Mouse (Mus musculus): ENCODE results near the gene Bri3.

DNA sequence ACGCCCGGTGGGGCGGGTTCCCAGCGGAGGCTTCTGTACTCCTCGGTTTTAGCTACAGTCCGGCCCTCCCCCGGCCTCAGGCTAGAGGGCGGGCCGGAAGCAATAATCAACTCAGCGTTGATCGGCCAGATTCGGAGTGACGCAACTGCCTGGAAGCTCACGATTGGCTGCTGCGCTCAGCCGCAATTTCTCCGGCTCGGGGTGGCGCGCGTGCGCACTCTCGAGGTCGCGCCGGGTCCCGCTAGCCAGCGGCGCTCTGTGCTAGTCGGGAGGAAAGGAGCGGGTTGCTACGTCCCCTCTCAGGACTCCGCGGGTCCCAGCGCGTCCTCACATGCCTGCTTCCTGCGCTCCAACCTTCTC, 20.8 kb upstream of the Bri3 start, which contains the start of gene Tecpr1:
- TF ChIP-seq CTCF (IDR thresholded peaks at IDR 0.05; ENCODE audit: control insufficient read depth, insufficient read depth, low read length) (no peak), POLR2A (IDR thresholded peaks at IDR 0.05; ENCODE audit: borderline replicate concordance, control insufficient read depth, low read depth, low read length) (peak; percentile 76; the same call in 1 of the 2 replicates)
